Mouse (Mus musculus): ENCODE measurements around the gene Spg20. TPM values are rescaled to one million over a fixed set of nuclear protein-coding genes. Genes with fewer than 3 reads are reported as not detected.

The Spg20 gene
- total RNA-seq, 2 experiments from 2014 or later, result 38.7 to 59.3 TPM

DNA sequence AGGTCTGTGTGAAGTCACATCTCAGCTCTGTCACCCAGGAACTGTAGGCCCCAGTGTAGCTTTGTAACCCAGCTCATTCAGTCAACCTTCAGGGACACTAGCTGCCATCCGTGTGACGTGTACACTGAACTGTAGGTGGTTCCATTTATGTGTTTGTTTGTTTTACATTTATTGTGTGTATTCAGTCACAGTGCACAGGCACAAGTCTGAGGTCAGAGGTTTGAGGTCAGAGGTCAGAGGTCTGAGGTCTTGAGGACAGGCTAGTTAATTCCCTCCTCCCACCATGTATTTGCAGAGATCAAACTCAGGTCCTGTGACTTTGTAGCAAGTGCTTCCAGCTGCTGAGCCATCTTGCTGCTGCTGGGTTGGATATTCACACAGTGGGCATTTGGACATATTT lies 29.5 kb downstream of the Spg20 start:
- DNase-seq (ENCODE audit: low spot score in 2 of 2), result no peak

- no peak for DNase-seq (ENCODE audit: low spot score in 2 of 2)
These were observed 33.0 kb downstream of the Spg20 start for GRCm38 (mm10) chr3:55144916-55145315.

GRCm38 (mm10) chr3:55146441-55146840 lies 34.5 kb downstream of the Spg20 start:
- DNase-seq (ENCODE audit: low spot score in 2 of 2), result no peak

GRCm38 (mm10) chr3:55147156-55147555 lies 35.2 kb downstream of the Spg20 start:
- DNase-seq (ENCODE audit: low spot score in 2 of 2), result no peak

DNA sequence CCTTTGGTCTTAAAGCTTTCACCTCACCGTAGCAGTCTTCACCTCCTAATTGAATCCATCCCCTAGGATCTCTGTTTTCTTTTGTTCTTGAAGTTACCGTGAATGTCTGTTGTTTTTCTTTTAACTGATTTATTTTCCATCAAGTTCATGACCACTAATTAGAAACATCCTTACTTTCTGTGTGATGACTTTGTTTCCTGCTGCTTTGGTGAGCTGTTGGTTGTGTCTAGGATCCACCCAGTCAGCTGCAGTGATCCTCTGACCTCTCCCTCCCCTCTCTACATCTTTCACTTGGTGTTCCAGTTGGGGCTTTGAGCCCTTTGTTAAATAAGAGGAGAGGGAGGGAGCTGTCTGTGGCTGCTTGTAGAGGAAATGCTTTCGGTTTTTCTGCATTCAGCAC lies 36.2 kb downstream of the Spg20 start:
- no peak for DNase-seq (ENCODE audit: low spot score in 2 of 2)

DNA sequence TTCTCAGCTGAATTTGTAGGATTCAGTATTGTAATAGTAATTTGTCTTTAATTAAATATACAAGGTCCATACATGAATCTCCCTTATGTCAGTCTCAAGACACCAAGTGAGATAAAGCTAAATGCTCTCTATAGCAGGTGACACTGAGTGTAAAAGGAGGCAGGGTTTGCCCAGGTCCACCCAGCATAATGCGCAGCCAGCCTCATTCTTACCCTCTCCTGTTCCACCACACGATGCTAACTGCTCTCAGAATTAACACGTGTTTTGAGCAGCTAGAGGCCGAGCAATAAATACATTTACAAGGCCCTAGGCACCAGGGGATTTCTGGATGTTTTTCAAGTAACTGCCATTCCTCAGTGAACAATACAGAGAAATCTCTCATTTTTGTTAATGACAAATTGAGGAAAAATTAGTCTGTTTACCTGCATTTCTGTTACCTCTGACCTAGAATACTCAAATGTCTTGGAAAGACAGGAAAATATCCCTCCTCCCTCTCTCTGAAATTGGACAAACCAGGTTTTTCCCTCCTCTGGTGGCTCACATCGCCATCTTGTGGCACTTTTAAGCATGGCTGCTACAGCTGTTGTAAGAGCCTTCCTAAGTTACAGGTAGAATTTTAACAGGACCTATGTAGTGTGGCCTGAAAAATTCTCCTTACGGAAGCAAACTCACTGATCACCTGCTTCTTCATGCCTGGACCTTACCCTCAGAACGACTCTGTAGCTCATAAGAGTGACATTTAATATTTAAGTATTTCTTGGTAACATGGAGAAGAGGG lies 39.9 kb downstream of the Spg20 start:
- DNase-seq (ENCODE audit: low spot score in 2 of 2), result peak; percentile 26 to 42

- no peak for DNase-seq (ENCODE audit: low spot score in 2 of 2)
These were observed 40.9 kb downstream of the Spg20 start for GRCm38 (mm10) chr3:55152673-55153334.

GRCm38 (mm10) chr3:55154163-55154562 lies 42.3 kb downstream of the Spg20 start:
- no peak for DNase-seq (ENCODE audit: low spot score in 2 of 2)

DNA sequence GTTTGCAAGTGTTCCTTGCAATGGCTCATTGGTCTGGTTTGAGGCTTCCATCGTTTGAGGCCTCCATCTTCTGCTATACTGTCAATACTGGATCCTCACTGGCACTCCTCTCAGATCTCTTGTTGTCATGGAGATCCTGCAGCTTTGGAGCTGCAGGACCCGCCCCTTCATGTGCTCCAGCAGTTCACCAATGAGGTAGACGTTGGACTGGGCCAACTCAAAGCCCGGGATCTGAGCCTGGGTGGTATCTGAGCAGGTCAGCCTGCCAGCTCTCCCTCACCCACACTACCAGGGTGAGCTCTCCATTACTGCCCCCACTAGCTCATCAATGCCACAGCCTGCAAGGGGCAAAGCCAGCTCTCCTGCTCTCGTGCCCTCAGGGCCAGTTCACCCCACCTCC lies 45.5 kb downstream of the Spg20 start:
- DNase-seq (ENCODE audit: low spot score in 2 of 2), result no peak

- DNase-seq (ENCODE audit: low spot score in 2 of 2), result no peak
These were observed 49.2 kb downstream of the Spg20 start for GRCm38 (mm10) chr3:55161144-55161543.

DNA sequence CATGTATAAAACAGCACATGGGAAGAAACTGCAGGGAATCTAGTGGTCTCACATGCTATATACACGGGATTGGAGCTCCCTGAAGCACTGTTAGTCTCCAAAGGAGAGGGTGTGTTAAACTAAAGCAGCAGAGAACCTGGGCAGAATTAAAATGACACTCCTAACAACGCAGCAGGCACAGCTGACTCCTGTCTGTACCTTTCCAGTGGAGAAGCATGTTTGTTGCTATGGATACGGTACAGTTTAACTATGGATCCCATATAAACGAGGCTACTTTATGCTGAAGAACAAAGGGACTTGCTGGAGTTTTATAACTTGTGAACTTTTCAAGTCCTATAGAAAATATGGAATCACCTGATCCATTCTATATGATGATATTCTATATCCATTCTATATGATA lies 51.6 kb downstream of the Spg20 start:
- DNase-seq (ENCODE audit: low spot score in 2 of 2), result no peak

GRCm38 (mm10) chr3:55172478-55172877 lies 60.6 kb downstream of the Spg20 start:
- no peak for DNase-seq (ENCODE audit: low spot score in 2 of 2)

- DNase-seq (ENCODE audit: low spot score in 2 of 2), result no peak
These were observed 65.4 kb downstream of the Spg20 start for GRCm38 (mm10) chr3:55177271-55177670.

DNA sequence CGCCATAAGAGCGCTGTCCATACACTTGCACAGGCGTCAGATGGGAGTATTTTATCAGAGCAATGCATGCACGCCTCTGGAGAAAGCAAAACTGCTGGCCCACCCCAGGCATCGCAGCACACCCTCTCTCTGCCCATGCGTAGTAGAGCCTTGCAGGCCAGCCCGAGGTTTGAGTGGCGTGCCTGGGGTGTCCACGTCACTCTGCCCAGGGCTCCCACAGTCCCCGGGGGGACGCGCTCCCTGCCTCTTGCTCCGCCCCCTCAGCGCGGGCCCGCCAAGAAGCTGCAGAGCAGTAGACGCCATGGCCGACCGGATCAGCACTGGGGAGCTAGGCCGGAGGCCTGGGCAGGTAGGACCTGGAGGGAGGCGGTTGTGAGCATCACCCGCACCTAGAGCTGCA lies 69.9 kb downstream of the Spg20 start, which contains the start of gene Sohlh2:
TSS of gene Sohlh2 (plus strand) at position 263 of the 400 bp plus-strand sequence.
- DNase-seq (ENCODE audit: low spot score in 2 of 2), result no peak

Small RNA genes within 50 kb of the gene (microRNA-seq; reads per million reads assigned to microRNA genes)
- 0 reads per million in 2 experiments for gene Gm22029 (ENCODE audit: borderline number of aligned reads in 2 of 2)

Other genes with a start within 250 kb of the Spg20 start
- not detected for gene Sertm1, start 196.2 kb upstream of the Spg20 start, total RNA-seq (2021)
- gene Ccna1, start 56.6 kb upstream of the Spg20 start, total RNA-seq (2021), result not detected
- not detected for gene Ccdc169, start 25.2 kb downstream of the Spg20 start, total RNA-seq (2021)
- not detected for gene Sohlh2, start 69.9 kb downstream of the Spg20 start, total RNA-seq (2021)
- gene Dclk1, start 130.3 kb downstream of the Spg20 start, total RNA-seq (2021), result 1 to 10 TPM; 2.6 to 5.2 TPM

Data from adrenal gland, adult 18-20 months (tissue).